Mouse (Mus musculus) ZHBTc4 (cell line): ENCODE measurements around the gene Col18a1.

Experiments used
- DNase-seq: peaks from one replicate; pipeline ENCODE4 v3.0.0-alpha.2; 2011; ENCODE audit warnings: low read depth, low spot score

Col18a1 gene

GRCm38 (mm10) chr10:77016499-77016898, 149.8 kb downstream of the Col18a1 start:
- peak; percentile 55 for DNase-seq

DNA sequence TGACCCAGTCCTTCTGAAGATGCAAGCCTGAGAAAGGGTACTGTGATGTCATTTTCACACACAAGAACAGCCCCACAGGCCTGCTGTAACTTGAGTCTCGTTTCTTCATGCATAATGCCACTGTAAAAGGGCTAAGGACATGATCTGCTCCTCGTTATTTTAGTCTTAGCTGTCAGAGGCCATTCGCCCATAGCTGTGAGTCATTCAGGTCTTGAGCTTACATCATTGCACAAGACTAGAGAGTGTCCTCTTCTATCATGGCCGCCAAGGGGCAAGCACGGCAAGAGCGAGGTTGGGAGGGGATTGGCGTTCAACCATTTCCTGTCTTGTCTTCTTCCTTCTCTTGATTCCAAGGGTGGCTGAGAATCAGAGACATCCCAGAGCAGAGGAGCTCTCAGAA, 150.3 kb downstream of the Col18a1 start:
- peak; percentile 26 for DNase-seq

- no peak for DNase-seq
These were observed 154.7 kb downstream of the Col18a1 start for GRCm38 (mm10) chr10:77011681-77012080.

GRCm38 (mm10) chr10:77008698-77009097, 157.7 kb downstream of the Col18a1 start:
- DNase-seq, result no peak

- peak; percentile 40 for DNase-seq
These were observed 158.2 kb downstream of the Col18a1 start for GRCm38 (mm10) chr10:77008109-77008561.

GRCm38 (mm10) chr10:77007433-77008108, 158.8 kb downstream of the Col18a1 start:
- peak; percentile 70 for DNase-seq

GRCm38 (mm10) chr10:77004936-77005335, 161.4 kb downstream of the Col18a1 start:
- DNase-seq, result no peak
